Mouse (Mus musculus) CH12.LX (cell line): ENCODE measurements at regions not wholly inside any gene's neighbourhood (a gene's known extent, or its start where the extent isn't known, plus 50 kb on each side); places are given as distances from the start of the nearest gene placed in this dataset.

Source experiments
- BHLHE40 ChIP-seq: IDR thresholded peaks from 2 replicates; pipeline ENCODE4 v1.6.1; 2011; ENCODE audit warnings: mild to moderate bottlenecking, low read depth, low read length, improper control_type of control experiment
- EP300 ChIP-seq: IDR thresholded peaks from 2 replicates; pipeline ENCODE4 v1.6.1; 2011; ENCODE audit warnings: low read length, improper control_type of control experiment
- ETS1 ChIP-seq: conservative IDR thresholded peaks from 2 replicates; pipeline ENCODE4 v1.6.1; 2012; ENCODE audit warnings: low read depth, mild to moderate bottlenecking, inconsistent platforms, low read length, improper control_type of control experiment, moderate library complexity
- HCFC1 ChIP-seq: IDR thresholded peaks from 2 replicates; pipeline ENCODE4 v1.6.1; 2012; ENCODE audit warnings: low read depth, mild to moderate bottlenecking, inconsistent platforms, low read length, improper control_type of control experiment
- MAZ ChIP-seq: IDR thresholded peaks from 2 replicates; pipeline ENCODE4 v1.6.1; 2012; ENCODE audit warnings: low read depth, mild to moderate bottlenecking, inconsistent platforms, low read length, improper control_type of control experiment, moderate library complexity
- SIN3A ChIP-seq: IDR thresholded peaks from 2 replicates; pipeline ENCODE4 v1.6.1; 2012; ENCODE audit warnings: low read length, improper control_type of control experiment, inconsistent platforms
- SMC3 ChIP-seq: IDR thresholded peaks from 2 replicates; pipeline ENCODE4 v1.6.1; 2011; ENCODE audit warnings: low read depth, low read length, improper control_type of control experiment
- ZC3H11A ChIP-seq: IDR thresholded peaks from 2 replicates; pipeline ENCODE4 v1.6.1; 2012; ENCODE audit warnings: low read depth, mild to moderate bottlenecking, inconsistent platforms, low read length, improper control_type of control experiment
- ZKSCAN1 ChIP-seq: IDR thresholded peaks from 2 replicates; pipeline ENCODE4 v1.6.1; 2012; ENCODE audit warnings: low read depth, inconsistent platforms, low read length, improper control_type of control experiment, borderline replicate concordance

DNA sequence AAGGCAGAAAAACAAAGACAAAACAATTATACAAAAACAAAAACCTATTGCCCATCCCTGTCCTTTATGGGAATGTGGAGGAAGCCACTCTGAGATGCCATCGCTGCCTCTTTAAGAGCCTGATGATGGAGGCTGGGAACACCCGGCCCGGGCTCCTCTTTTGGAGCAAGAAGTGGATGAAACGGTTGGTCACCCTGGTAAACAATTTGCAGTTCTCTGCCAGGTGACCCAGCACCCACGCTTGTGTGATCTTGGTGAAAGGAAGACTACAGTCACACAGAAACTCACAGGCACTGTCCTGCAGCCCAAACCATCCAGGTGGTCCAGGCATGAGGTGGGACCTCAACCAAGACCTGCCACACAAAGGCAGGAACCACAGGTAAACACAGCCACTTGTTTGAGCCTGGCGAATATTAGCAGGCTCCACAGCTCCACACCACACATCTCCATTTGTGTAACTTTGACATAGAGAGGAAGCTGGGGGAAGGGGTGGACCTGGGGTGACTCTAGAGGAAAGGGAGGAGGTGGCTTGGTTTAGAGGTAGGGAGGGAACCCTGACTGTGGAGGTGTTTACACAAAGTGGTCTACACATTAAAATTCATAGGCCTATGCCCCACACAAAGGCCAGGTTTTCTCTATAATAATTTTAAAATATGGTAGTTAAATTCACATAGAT is 166.7 kb upstream of the Sulf2 start:
- TF ChIP-seq HCFC1 = no peak
- TF ChIP-seq BHLHE40 = no peak
- TF ChIP-seq MAZ = no peak
- TF ChIP-seq SMC3 = no peak
- TF ChIP-seq EP300 = no peak
- no peak for TF ChIP-seq ZKSCAN1
- TF ChIP-seq ZC3H11A = no peak
- TF ChIP-seq ETS1 = no peak
- no peak for TF ChIP-seq SIN3A
